Mouse (Mus musculus): ENCODE data around the gene Il2rg. TPM values are rescaled to one million over a fixed set of nuclear protein-coding genes. Genes with fewer than 3 reads are reported as not detected.

Gene Il2rg
- polyA plus RNA-seq, 1 experiment, result 5.9 TPM

DNA sequence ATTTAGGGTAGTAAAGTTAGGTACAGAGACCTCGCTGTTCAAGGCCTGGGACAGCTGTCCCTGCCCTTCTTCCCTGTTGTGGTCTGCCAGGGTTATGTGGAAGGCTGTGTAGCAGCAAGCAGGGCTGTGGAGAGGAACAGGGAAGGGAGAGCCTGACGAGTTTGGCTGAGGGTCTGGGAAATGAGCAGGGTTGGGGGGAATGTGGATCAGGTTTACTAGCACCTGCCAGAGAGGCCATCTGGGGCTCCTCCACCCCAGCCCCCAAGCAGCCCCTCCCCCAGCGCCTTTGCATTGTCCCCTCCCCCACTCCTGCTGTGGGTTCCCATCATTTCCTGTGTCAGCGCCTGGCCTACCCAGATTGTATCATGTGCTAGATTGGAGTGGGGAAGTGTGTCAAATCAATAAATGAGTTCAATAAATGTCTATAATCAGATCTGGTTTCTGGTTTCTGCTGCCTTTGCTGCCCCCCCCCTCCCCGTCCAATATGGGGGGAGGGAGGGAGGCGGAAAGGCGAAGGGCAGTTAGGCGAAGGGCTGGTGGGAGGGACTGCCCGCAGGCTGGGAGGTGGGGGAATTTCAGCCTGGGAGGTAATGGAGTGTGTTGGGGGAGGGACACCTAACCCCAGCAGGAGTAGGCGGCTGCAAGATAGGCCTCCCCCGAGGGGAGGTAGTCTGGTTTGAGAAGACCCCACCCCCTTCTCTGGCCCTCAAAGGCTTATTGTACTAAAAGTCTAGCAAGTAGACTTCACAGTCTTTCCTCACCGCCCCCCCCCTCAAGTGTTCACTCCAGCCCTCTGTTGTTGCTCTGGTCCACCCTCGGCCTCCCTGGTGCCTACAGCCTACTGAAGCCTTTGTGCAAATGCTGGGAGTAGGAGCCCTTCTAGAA, 7.4 kb downstream of the Il2rg start:
- TF ChIP-seq POLR2A (IDR thresholded peaks at IDR 0.05; ENCODE audit: borderline replicate concordance, extremely low read depth, insufficient read depth, insufficient read length, poor library complexity, severe bottlenecking) (no peak), CTCF (IDR thresholded peaks at IDR 0.05; ENCODE audit: borderline replicate concordance, extremely low read depth, insufficient read depth, insufficient read length) (no peak)
- DNase-seq (ENCODE audit: low read depth), result peak; percentile 58

DNA sequence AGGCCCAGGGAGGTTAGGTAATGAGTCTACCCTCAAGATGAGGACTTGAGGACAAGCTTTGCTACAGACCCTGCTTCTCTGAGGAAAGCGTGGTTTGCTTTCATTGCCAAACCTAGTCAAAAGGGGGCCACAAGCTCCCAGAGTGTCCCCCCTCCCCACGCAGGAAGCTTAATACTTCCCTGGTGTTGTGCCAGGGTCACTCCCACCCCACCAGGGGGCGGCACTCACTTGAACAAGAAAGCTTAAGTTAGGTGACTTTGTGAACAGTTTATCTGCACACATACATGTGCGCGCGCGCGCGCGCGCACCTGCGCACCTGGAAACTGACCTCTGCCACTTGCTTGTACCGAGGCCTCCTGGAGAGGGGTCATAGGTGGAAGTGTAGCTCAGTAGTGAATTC, 11.5 kb downstream of the Il2rg start:
- peak; percentile 4; the same call in 1 of the 2 replicates for TF ChIP-seq CTCF (IDR thresholded peaks at IDR 0.05; ENCODE audit: borderline replicate concordance, extremely low read depth, insufficient read depth, insufficient read length)
- TF ChIP-seq POLR2A (IDR thresholded peaks at IDR 0.05; ENCODE audit: borderline replicate concordance, extremely low read depth, insufficient read depth, insufficient read length, poor library complexity, severe bottlenecking), result no peak
- no peak for DNase-seq (ENCODE audit: low read depth)

DNA sequence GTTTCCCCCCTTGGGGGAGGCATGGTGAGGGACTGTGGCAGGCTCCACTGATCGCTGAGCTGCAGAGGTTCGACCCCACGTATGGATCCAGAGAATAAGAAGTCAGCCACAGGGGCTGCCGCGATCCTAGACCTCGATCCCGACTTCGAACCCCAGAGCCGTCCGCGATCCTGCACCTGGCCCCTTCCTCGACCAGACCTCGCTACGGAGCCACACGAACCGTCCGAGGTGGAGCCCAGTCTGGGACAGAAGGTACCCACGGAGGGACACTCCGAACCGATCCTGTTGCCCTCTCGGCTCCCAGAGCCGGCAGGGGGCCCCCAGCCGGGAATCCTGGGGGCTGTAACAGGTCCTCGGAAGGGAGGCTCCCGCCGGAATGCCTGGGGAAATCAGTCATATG, 13.3 kb downstream of the Il2rg start:
- TF ChIP-seq CTCF (IDR thresholded peaks at IDR 0.05; ENCODE audit: borderline replicate concordance, extremely low read depth, insufficient read depth, insufficient read length) (no peak), POLR2A (IDR thresholded peaks at IDR 0.05; ENCODE audit: borderline replicate concordance, extremely low read depth, insufficient read depth, insufficient read length, poor library complexity, severe bottlenecking) (no peak)
- no peak for DNase-seq (ENCODE audit: low read depth)

DNA sequence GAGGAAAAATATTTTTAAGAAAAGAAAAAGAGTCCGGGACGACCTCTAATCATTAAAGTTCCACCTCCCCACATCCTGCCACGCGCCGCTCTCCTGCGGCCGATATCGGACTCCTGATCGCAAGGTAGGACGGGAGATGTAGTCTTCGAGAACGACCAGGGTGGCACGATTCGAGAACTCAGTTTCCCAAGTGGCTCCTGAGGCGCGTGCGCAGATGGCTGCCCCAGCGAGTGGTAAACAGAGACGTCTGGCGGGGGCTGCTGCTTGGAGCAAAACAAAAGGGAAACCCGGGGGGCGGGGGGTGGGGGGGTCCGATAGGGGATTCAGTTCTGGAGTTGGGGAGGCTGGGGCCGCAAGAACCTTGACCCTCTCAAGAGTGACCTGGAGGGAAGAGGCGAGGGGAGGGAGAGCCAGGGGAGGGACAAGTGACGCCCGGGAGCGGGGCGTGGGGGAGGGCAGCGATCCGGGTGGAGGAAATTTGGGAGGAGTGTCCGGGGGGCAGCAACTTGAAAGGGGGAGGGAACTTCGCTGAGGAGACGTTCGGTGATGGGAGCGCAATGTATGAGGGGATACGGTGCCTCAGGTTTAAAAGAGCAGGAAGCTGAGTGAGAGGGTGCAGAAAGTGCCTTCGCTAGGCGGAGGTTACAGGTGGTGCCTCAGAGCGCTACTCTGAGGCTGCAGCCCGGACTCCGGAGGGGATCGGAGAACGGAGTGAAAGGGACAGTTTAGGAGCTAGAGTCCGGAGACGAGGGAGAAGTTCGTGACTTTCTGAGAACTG, 13.9 kb downstream of the Il2rg start, which contains the start of gene Foxo4:
Gene Foxo4 (plus strand): TSS at position 577 of the 778 bp plus-strand sequence.
- TF ChIP-seq CTCF (IDR thresholded peaks at IDR 0.05; ENCODE audit: borderline replicate concordance, extremely low read depth, insufficient read depth, insufficient read length), result no peak
- no peak for TF ChIP-seq POLR2A (IDR thresholded peaks at IDR 0.05; ENCODE audit: borderline replicate concordance, extremely low read depth, insufficient read depth, insufficient read length, poor library complexity, severe bottlenecking)
- DNase-seq (ENCODE audit: low read depth), result peak; percentile 97

DNA sequence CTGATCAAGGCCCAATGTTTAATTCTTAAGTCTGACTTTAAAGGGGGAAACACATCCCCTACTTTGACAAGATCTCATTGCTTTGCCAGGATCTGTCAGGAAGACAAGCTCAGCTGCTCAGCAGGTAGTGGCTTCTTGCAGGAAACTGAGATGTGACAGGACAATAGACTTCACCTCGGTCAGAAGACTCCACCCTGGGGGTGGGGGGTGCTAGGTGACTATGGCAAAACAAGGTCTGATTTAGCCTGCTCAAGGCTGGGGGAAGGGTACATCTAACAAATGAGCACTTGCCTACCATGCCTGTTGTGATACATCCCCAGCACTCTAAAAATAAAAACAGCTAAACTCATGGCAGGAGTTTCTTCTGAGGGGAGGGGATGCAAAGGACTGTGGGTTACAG, 23.0 kb downstream of the Il2rg start:
- DNase-seq (ENCODE audit: low read depth), result no peak
- no peak for TF ChIP-seq POLR2A (IDR thresholded peaks at IDR 0.05; ENCODE audit: borderline replicate concordance, extremely low read depth, insufficient read depth, insufficient read length, poor library complexity, severe bottlenecking)

DNA sequence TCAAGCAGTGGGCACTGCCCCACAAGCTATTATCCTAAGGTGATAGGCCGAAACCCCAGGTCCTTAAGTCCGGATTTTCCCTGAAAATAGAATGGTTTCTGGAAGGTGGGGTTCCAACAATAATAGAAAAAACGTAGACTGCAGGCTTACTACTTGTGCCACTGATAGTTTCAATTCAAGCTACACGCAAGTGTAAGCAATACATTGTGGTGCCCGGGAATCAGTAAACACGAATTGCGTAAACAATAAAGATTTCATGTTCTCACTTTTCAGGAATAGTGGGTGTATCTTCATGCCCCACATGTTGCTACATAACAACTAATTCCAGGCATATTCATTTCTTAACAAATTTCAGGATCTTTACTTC, 45.3 kb downstream of the Il2rg start:
- TF ChIP-seq POLR2A (IDR thresholded peaks at IDR 0.05; ENCODE audit: borderline replicate concordance, extremely low read depth, insufficient read depth, insufficient read length, poor library complexity, severe bottlenecking), result no peak
- no peak for TF ChIP-seq CTCF (IDR thresholded peaks at IDR 0.05; ENCODE audit: borderline replicate concordance, extremely low read depth, insufficient read depth, insufficient read length)
- no peak for DNase-seq (ENCODE audit: low read depth)

DNA sequence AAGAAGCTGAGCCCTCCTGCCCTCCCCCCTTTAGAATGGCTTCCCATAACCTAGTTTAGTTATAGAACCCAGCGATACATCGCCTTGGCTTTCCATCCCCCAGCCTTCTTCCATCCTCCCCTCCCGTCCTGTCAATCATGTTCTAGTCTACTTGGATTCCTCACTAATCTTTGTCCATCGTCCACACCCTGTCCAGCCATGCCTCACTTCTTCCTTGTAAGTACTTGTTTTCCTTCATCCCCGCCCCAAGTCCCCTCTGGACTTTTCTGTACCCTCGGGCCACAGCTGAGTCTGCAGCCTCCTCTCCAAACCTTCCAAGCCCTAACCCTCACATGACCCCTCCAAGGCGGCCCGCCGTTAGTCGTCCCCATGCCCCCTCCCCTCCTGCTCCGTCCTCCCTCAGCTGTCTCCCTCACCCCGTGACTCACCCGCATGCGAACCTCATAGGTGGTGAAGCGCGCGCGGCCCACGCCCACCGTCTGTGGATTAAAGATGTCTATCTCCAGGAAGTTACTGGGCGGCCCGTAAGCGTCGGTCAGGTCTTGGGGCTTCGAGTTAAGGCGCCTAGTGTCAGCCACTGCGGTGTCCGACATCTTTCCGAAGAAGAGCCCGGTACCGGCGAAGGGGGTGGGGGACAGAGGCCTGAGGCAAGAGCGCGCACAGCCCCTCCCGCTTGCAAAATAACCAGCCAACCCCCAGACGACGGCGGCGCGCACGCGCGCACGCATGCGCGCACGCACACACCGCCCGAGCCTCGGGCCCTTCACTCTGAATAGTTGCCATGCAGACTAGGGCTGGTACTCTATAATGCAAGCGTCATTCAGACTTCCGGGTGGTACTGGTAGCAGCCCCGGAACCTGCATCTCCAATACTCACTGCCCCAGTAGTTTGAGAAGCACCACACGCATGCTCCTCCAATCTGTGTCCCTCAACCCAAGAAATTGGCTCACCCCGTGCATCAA, 45.9 kb downstream of the Il2rg start, which contains the start of gene Snx12:
Gene Snx12 (minus strand): TSS at position 730 of the 962 bp plus-strand sequence.
- 0 out of 2 replicates have a peak, but pooled peaks have one; percentile 3 for TF ChIP-seq POLR2A (IDR thresholded peaks at IDR 0.05; ENCODE audit: borderline replicate concordance, extremely low read depth, insufficient read depth, insufficient read length, poor library complexity, severe bottlenecking)
- no peak for TF ChIP-seq CTCF (IDR thresholded peaks at IDR 0.05; ENCODE audit: borderline replicate concordance, extremely low read depth, insufficient read depth, insufficient read length)
- peak; percentile 97 for DNase-seq (ENCODE audit: low read depth)

Other genes with a start within 250 kb of the Il2rg start
- 0.03 TPM in 1 of 2 replicates, not detected in the other for gene Tex11, start 208.6 kb downstream of the Il2rg start, polyA plus RNA-seq (2012; rRNA removed)
- 3.1 and 4.1 TPM in 2 replicates for gene Slc7a3, start 182.2 kb downstream of the Il2rg start, polyA plus RNA-seq (2012; rRNA removed)
- gene Snx12, start 45.7 kb downstream of the Il2rg start, polyA plus RNA-seq (2012; rRNA removed), result 40.8 and 48.7 TPM in 2 replicates
- gene Foxo4, start 13.7 kb downstream of the Il2rg start, polyA plus RNA-seq (2012; rRNA removed), result 12.7 and 14.7 TPM in 2 replicates
- gene Gm614, start 4.3 kb downstream of the Il2rg start, polyA plus RNA-seq (2012; rRNA removed), result not detected in 2 replicates
- not detected in 2 replicates for gene Gm20489, start 768 bp upstream of the Il2rg start, polyA plus RNA-seq (2012; rRNA removed)
- gene Med12, start 5.8 kb upstream of the Il2rg start, polyA plus RNA-seq (2012; rRNA removed), result 63.6 and 77.3 TPM in 2 replicates
- 35.0 and 54.4 TPM in 2 replicates for gene Nlgn3, start 30.9 kb upstream of the Il2rg start, polyA plus RNA-seq (2012; rRNA removed)
- 0.33 and 0.66 TPM in 2 replicates for gene Gjb1, start 108.1 kb upstream of the Il2rg start, polyA plus RNA-seq (2012; rRNA removed)
- 178 and 190 TPM in 2 replicates for gene Zmym3, start 152.6 kb upstream of the Il2rg start, polyA plus RNA-seq (2012; rRNA removed)
- 419 and 430 TPM in 2 replicates for gene Nono, start 161.1 kb upstream of the Il2rg start, polyA plus RNA-seq (2012; rRNA removed)
- gene Itgb1bp2, start 180.8 kb upstream of the Il2rg start, polyA plus RNA-seq (2012; rRNA removed), result 3.3 and 5.4 TPM in 2 replicates

All from brain, embryonic 14.5 days (tissue).